Mouse (Mus musculus) limb, embryonic 13.5 days (tissue): ENCODE measurements around the gene B3galnt1. TPM values are rescaled to one million over a fixed set of nuclear protein-coding genes. Genes with fewer than 3 reads are reported as not detected.
A peak's percentile ranks its signal among the peaks of the same experiment; 100 is the strongest.

Experiments
- ATAC-seq: fragments of 200-750 bp; cut with Nextera tagmentation; 2 replicates; pipeline ENCODE4 v1.8.0; 2017; ENCODE audit warnings: low read depth, moderate number of reproducible peaks, moderate TSS enrichment; ENCODE audit not compliant: low FRiP score
- H3K27ac ChIP-seq: fragments of 300-500 bp; sonication (generic); 2 replicates; pipeline ENCODE4 v1.5.1; 2015; ENCODE audit warnings: inconsistent platforms, mild to moderate bottlenecking, moderate library complexity
- H3K27me3 ChIP-seq: fragments of 300-500 bp; sonication (generic); 2 replicates; pipeline ENCODE4 v1.6.1; 2015; ENCODE audit warnings: mild to moderate bottlenecking, inconsistent platforms
- H3K36me3 ChIP-seq: fragments of 300-500 bp; sonication (generic); 2 replicates; pipeline ENCODE4 v1.6.1; 2015; ENCODE audit warnings: inconsistent platforms, mild to moderate bottlenecking, moderate library complexity
- H3K4me1 ChIP-seq: fragments of 300-500 bp; sonication (generic); 2 replicates; pipeline ENCODE4 v1.6.1; 2015; ENCODE audit warnings: inconsistent platforms
- H3K4me2 ChIP-seq: fragments of 300-500 bp; sonication (generic); replicated peaks from 2 replicates; pipeline ENCODE4 v1.6.1; 2015; ENCODE audit warnings: inconsistent platforms, mild to moderate bottlenecking, moderate library complexity
- H3K4me3 ChIP-seq: fragments of 300-500 bp; sonication (generic); 2 replicates; pipeline ENCODE4 v1.5.1; 2015; ENCODE audit warnings: moderate library complexity, mild to moderate bottlenecking, inconsistent platforms
- H3K9ac ChIP-seq: fragments of 300-500 bp; sonication (generic); 2 replicates; pipeline ENCODE4 v1.6.1; 2015; ENCODE audit warnings: mild to moderate bottlenecking, inconsistent platforms
- H3K9me3 ChIP-seq: fragments of 300-500 bp; sonication (generic); 2 replicates; pipeline ENCODE4 v1.6.1; 2016; ENCODE audit warnings: inconsistent platforms
- WGBS: fragments of 180-500 bp; shearing (Covaris S2); methylation state at CpG from one replicate; pipeline ENCODE4 v1.1.7; 2015; 5-methylcytosine and 5-hydroxymethylcytosine counted together
- polyA plus RNA-seq: library from polyadenylated mRNA; unstranded; fragments of >200 nt; fragmentation: Nextera tagmentation; extraction: Ambion mirVana; gene quantifications from 2 replicates; pipeline ENCODE4 v1.2.1, GENCODE M21; 2015

B3galnt1 gene
- polyA plus RNA-seq, 1 experiment from 2014 or later, result 51.5 TPM

DNA sequence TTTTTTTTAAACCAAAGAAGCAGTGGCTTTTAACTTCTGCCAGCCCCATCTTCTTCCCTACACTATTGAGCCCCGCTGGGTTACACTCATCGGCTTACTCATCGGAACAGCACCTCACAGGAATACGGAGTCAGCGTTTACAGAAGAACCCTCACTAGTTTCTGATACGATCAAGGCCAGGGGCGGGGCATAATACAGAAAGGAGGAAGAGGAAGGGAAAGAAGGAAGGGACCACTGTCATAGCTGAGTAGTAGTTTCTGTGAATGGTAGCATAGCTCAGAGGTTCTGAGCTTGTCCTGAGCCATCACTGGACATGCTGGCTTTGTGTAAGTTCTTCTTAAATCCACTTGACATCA is 38.8 kb downstream of the B3galnt1 start:
- Histone ChIP-seq H3K9ac (no peak overlapping the region), H3K4me2 (no peak overlapping the region), H3K36me3 (no peaks in the 10 kb centered on the region), H3K9me3 (no peaks in the 10 kb centered on the region), H3K27me3 (no peaks in the 10 kb centered on the region), H3K4me1 (peaks cover 15% of the 10 kb centered on the region), H3K4me3 (no peak overlapping the region), H3K27ac (no peak overlapping the region)
- no peak for ATAC-seq
- 92% methylated on average over 7 of the region's 7 CpGs for WGBS

DNA sequence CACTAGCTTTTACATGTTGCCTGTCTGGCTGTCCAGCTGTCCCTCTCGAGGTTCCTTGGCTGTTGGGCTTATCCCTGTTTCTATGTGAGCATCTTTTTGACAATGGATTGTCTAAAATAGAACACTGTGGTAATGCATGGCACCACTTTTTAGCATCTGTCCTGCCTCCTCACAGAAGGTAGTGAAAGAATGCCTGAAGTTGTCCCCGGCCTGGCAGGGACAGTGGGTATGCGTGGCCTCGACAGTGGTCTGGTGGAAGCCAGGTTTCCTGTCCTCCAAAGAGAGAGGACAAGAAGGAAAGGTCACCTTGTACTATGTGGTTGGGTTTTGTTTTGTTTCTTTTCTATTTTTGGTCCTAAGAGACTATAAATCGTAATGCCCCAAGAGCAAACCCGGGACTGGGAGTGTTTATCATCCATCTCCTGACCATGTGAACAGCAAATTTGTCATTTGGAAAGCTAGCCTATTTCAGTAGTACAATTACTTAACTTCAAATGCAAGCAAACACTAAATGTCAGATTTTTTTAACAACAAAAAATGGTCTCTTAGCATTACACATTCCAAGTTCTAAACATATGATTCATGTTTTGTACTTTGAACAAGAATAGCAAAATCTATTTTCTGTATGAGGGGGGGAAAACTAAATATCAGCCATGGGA is 39.3 kb downstream of the B3galnt1 start:
- peaks cover under 1% of the 10 kb centered on the region; the same call in 1 of the 2 replicates for H3K36me3 ChIP-seq
- no peak overlapping the region for H3K27ac ChIP-seq
- 87% methylated on average over 6 of the region's 6 CpGs for WGBS
- no peak overlapping the region for H3K4me2 ChIP-seq
- H3K4me3 ChIP-seq, result no peak overlapping the region
- no peak overlapping the region for H3K9ac ChIP-seq
- no peaks in the 10 kb centered on the region for H3K9me3 ChIP-seq
- H3K27me3 ChIP-seq, result no peaks in the 10 kb centered on the region
- peaks cover 15% of the 10 kb centered on the region for H3K4me1 ChIP-seq
- no peak for ATAC-seq

- no peak overlapping the region for H3K4me2 ChIP-seq
- 84% methylated on average over 12 of the region's 12 CpGs for WGBS
These were observed 42.5 kb downstream of the B3galnt1 start for GRCm38 (mm10) chr3:69556092-69556778.

GRCm38 (mm10) chr3:69555511-69555910 is 43.2 kb downstream of the B3galnt1 start:
- Histone ChIP-seq H3K9me3 (no peaks in the 10 kb centered on the region), H3K27me3 (no peaks in the 10 kb centered on the region)
- WGBS, result 83% methylated on average over 6 of the region's 6 CpGs

More at GRCm38 (mm10) chr3:69556092-69556778, 42.5 kb downstream of the B3galnt1 start:
- Histone ChIP-seq H3K4me1 (peaks cover 15% of the 10 kb centered on the region), H3K36me3 (peaks cover 12% of the 10 kb centered on the region), H3K27ac (no peak overlapping the region), H3K27me3 (no peaks in the 10 kb centered on the region), H3K9me3 (no peaks in the 10 kb centered on the region), H3K9ac (no peak overlapping the region), H3K4me3 (no peak overlapping the region)
- no peak for ATAC-seq

DNA sequence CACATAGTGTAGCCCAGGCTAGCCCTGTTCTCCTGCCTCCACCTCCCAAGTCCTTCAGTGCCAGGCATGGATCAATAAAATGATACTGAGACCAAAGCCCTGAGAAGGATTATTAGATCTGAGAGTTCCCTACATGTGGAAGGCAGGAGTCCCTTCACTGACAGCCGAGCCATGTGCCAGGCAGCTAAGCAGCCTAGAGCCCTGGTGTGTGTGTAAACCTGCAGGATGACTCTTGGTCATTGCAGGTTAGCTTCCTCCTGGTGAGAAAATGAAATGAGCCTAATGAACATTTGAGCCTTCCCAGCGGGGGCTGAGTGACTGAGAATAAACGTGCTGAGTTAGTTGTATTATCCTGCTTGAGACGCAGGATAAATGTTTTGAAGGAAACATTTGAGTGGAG is 49.2 kb downstream of the B3galnt1 start:
- Histone ChIP-seq H3K9ac (no peak overlapping the region), H3K4me3 (no peak overlapping the region), H3K36me3 (peaks cover 12% of the 10 kb centered on the region), H3K27ac (no peak overlapping the region), H3K4me2 (no peak overlapping the region), H3K27me3 (no peaks in the 10 kb centered on the region), H3K9me3 (no peaks in the 10 kb centered on the region), H3K4me1 (no peaks in the 10 kb centered on the region)
- WGBS, result 76% methylated on average over 4 of the region's 4 CpGs
- ATAC-seq, result no peak

More at GRCm38 (mm10) chr3:69555511-69555910, 43.2 kb downstream of the B3galnt1 start:
- no peak for ATAC-seq
- Histone ChIP-seq H3K4me2 (no peak overlapping the region), H3K36me3 (peaks cover 12% of the 10 kb centered on the region), H3K27ac (no peak overlapping the region), H3K4me3 (no peak overlapping the region), H3K4me1 (peaks cover 15% of the 10 kb centered on the region), H3K9ac (no peak overlapping the region)

GRCm38 (mm10) chr3:69548704-69549455 is 49.9 kb downstream of the B3galnt1 start:
- Histone ChIP-seq H3K4me2 (no peak overlapping the region), H3K9ac (no peak overlapping the region), H3K4me1 (no peaks in the 10 kb centered on the region), H3K27ac (no peak overlapping the region), H3K27me3 (no peaks in the 10 kb centered on the region), H3K36me3 (peaks cover 6% of the 10 kb centered on the region; the same call in 1 of the 2 replicates), H3K4me3 (no peak overlapping the region), H3K9me3 (no peaks in the 10 kb centered on the region)
- 81% methylated on average over 22 of the region's 22 CpGs for WGBS
- ATAC-seq, result no peak

- Histone ChIP-seq H3K9me3 (no peaks in the 10 kb centered on the region), H3K27me3 (no peaks in the 10 kb centered on the region), H3K4me1 (no peaks in the 10 kb centered on the region), H3K36me3 (no peaks in the 10 kb centered on the region), H3K9ac (no peak overlapping the region), H3K4me3 (no peak overlapping the region), H3K27ac (no peak overlapping the region), H3K4me2 (no peak overlapping the region)
- WGBS, result 84% methylated on average over 5 of the region's 5 CpGs
- no peak for ATAC-seq
These were observed 53.7 kb downstream of the B3galnt1 start for GRCm38 (mm10) chr3:69545017-69545416.

GRCm38 (mm10) chr3:69543730-69544129 is 55.0 kb downstream of the B3galnt1 start:
- Histone ChIP-seq H3K27me3 (no peaks in the 10 kb centered on the region), H3K27ac (no peak overlapping the region), H3K9ac (no peak overlapping the region), H3K9me3 (no peaks in the 10 kb centered on the region), H3K4me2 (no peak overlapping the region), H3K4me3 (no peak overlapping the region), H3K4me1 (peaks cover 6% of the 10 kb centered on the region; the same call in 1 of the 2 replicates), H3K36me3 (no peaks in the 10 kb centered on the region)
- no peak for ATAC-seq
- 92% methylated on average over 1 of the region's 1 CpGs for WGBS

- no peaks in the 10 kb centered on the region for H3K9me3 ChIP-seq
- H3K4me3 ChIP-seq, result no peak overlapping the region
- H3K4me2 ChIP-seq, result no peak overlapping the region
- H3K27ac ChIP-seq, result no peak overlapping the region
- 82% methylated on average over 8 of the region's 8 CpGs for WGBS
- no peak for ATAC-seq
- no peaks in the 10 kb centered on the region for H3K27me3 ChIP-seq
- H3K9ac ChIP-seq, result no peak overlapping the region
- no peaks in the 10 kb centered on the region for H3K36me3 ChIP-seq
- H3K4me1 ChIP-seq, result peaks cover 6% of the 10 kb centered on the region; the same call in 1 of the 2 replicates
These were observed 55.8 kb downstream of the B3galnt1 start for GRCm38 (mm10) chr3:69542962-69543361.

- Histone ChIP-seq H3K9ac (peak overlapping the region; percentile 13; the same call in 1 of the 2 replicates), H3K4me1 (peaks cover 28% of the 10 kb centered on the region), H3K27ac (peak overlapping the region; percentile 58; the same call in 1 of the 2 replicates), H3K9me3 (no peaks in the 10 kb centered on the region), H3K4me3 (no peak overlapping the region), H3K27me3 (no peaks in the 10 kb centered on the region), H3K4me2 (0 out of 2 replicates have a peak overlapping the region, but pooled peaks have one; percentile 11), H3K36me3 (no peaks in the 10 kb centered on the region)
- 64% methylated on average over 25 of the region's 25 CpGs for WGBS
- peak; percentile 81 for ATAC-seq
These were observed 62.7 kb downstream of the B3galnt1 start for GRCm38 (mm10) chr3:69535941-69536647.

- no peaks in the 10 kb centered on the region for H3K27me3 ChIP-seq
- peaks cover 28% of the 10 kb centered on the region for H3K4me1 ChIP-seq
- no peaks in the 10 kb centered on the region for H3K36me3 ChIP-seq
- no peak overlapping the region for H3K9ac ChIP-seq
- H3K9me3 ChIP-seq, result no peaks in the 10 kb centered on the region
- WGBS, result 92% methylated on average over 10 of the region's 10 CpGs
- no peak for ATAC-seq
- H3K27ac ChIP-seq, result no peak overlapping the region
- no peak overlapping the region for H3K4me2 ChIP-seq
- no peak overlapping the region for H3K4me3 ChIP-seq
These were observed 63.3 kb downstream of the B3galnt1 start for GRCm38 (mm10) chr3:69535486-69535885.
